Mouse (Mus musculus) liver, adult 2 months (tissue): ENCODE measurements around the gene Psmd7.

Experiments
- CTCF ChIP-seq: fragments of 200-500 bp; IDR thresholded peaks from 2 replicates; pipeline ENCODE4 v1.5.1; 2011; ENCODE audit warnings: low read depth, low read length, control low read depth
- POLR2A ChIP-seq: fragments of 200-500 bp; IDR thresholded peaks from 2 replicates; pipeline ENCODE4 v1.6.1; 2011; ENCODE audit warnings: low read length, control low read depth; ENCODE audit not compliant: insufficient read depth; ENCODE audit errors: extremely low read depth

DNA sequence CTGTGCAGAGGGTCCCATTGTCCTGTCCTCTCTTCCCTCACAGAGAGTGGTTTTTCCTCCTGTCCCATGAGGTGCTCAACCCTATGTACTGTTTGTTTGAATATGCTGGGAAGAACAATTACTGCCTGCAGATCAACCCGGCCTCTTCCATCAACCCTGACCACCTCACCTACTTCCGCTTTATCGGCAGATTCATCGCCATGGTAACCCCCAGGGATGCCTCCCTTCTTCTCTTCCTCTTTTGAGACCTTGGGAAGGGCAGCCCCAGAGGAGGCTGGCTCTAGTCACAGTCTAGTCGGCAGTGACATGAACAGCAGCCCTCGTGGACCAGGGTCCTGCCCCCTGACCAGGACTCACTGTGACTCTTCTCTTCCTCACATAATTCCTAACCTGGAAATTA lies 36.0 kb downstream of the Psmd7 start:
- TF ChIP-seq CTCF (no peak), POLR2A (no peak)
